Mouse (Mus musculus) Patski (cell line): ENCODE data around the gene Rgs5. TPM values are rescaled to one million over a fixed set of nuclear protein-coding genes. Genes with fewer than 3 reads are reported as not detected.
A peak's percentile ranks its signal among the peaks of the same experiment; 100 is the strongest.

ENCODE experiments used
- ATAC-seq: fragments of 100-300 bp; one replicate; pipeline ENCODE4 v1.8.0; 2021
- CTCF ChIA-PET: fragments of 350-600 bp; sonication (Branson Sonifier 250); formaldehyde crosslinking; loops from one replicate; lab custom pipeline; 2022; ENCODE audit warnings: inconsistent platforms; lab: Charles Lee
- POLR2A ChIA-PET: fragments of 350-600 bp; sonication (Branson Sonifier 250); formaldehyde crosslinking; loops from one replicate; lab custom pipeline; 2022; ENCODE audit warnings: antibody characterized with exemption, inconsistent platforms; lab: Charles Lee
- DNase-seq: peaks from one replicate; pipeline ENCODE4 v3.0.0-alpha.2; 2011; ENCODE audit warnings: low read depth, low spot score
- H3K27me3 ChIP-seq: fragments of 371-371 bp; one replicate; pipeline ENCODE4 v1.5.1; 2021
- CTCF ChIP-seq: fragments of 100-300 bp; IDR thresholded peaks from one replicate; pipeline ENCODE4 v1.5.1; 2021
- in situ Hi-C: fragments of 300-500 bp; cut with MboI; formaldehyde crosslinking; loops from 3 replicates; pipeline ENCODE4 v1.11.1; 2018; ENCODE audit warnings: low pct_unique_long_range_greater_than_20kb, mixed read lengths
- polyA plus RNA-seq: library from polyadenylated mRNA; unstranded; gene quantifications from one replicate; pipeline ENCODE4 v1.2.3, GENCODE M21; 2021

The Rgs5 gene
- polyA plus RNA-seq = 0.14 TPM

DNA sequence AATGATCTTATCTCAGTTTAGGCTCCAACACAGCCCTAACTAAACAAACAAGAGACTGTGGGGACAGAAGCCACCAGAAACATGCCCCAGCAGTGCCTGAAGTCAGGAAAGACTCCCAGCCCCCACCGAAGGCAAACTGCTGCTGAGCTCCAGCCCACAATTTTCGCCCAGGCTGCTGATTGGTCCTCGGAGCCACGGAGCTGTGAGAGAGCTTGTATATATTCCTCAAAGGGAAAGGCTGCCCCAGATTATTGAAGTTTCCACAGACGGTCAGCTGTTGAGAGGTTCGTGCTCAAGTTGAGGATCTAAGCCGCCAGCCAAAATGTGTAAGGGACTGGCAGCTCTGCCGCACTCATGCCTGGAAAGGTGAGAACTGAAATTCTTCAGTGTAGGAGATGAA is at the start of gene Rgs5:
Rgs5 (plus strand) TSS at position 246 of the 400 bp plus-strand sequence.
- no peak for DNase-seq
- ChIA-PET CTCF (interaction anchor here (1.3 to 2.2 kb wide), 2 partner anchors 9 to 10 kb away, joined by 4 to 5 read pairs; no protein-coding TSS in a partner anchor), POLR2A (no interaction called here)
- in situ Hi-C loops = no loop called here
- no peaks in the 10 kb centered on the region for H3K27me3 ChIP-seq
- TF ChIP-seq CTCF = no peak
- no peak for ATAC-seq

GRCm38 (mm10) chr1:169606164-169606563 is 49.1 kb upstream of the Rgs5 start:
- in situ Hi-C loops = no loop called here
- TF ChIP-seq CTCF = no peak
- DNase-seq = no peak
- POLR2A ChIA-PET = no interaction called here
- CTCF ChIA-PET = no interaction called here
- no peak for ATAC-seq
- H3K27me3 ChIP-seq = peaks cover 9% of the 10 kb centered on the region

GRCm38 (mm10) chr1:169629738-169630137 is 25.6 kb upstream of the Rgs5 start:
- ATAC-seq = no peak
- ChIA-PET CTCF (no interaction called here), POLR2A (no interaction called here)
- no peak for DNase-seq
- peaks cover 13% of the 10 kb centered on the region for H3K27me3 ChIP-seq
- no peak for TF ChIP-seq CTCF
- in situ Hi-C loops = no loop called here

- TF ChIP-seq CTCF = no peak
- DNase-seq = no peak
- ChIA-PET CTCF (no interaction called here), POLR2A (no interaction called here)
- peaks cover 4% of the 10 kb centered on the region for H3K27me3 ChIP-seq
- ATAC-seq = no peak
- in situ Hi-C loops = no loop called here
Observed at GRCm38 (mm10) chr1:169637251-169637750, 18.0 kb upstream of the Rgs5 start.

DNA sequence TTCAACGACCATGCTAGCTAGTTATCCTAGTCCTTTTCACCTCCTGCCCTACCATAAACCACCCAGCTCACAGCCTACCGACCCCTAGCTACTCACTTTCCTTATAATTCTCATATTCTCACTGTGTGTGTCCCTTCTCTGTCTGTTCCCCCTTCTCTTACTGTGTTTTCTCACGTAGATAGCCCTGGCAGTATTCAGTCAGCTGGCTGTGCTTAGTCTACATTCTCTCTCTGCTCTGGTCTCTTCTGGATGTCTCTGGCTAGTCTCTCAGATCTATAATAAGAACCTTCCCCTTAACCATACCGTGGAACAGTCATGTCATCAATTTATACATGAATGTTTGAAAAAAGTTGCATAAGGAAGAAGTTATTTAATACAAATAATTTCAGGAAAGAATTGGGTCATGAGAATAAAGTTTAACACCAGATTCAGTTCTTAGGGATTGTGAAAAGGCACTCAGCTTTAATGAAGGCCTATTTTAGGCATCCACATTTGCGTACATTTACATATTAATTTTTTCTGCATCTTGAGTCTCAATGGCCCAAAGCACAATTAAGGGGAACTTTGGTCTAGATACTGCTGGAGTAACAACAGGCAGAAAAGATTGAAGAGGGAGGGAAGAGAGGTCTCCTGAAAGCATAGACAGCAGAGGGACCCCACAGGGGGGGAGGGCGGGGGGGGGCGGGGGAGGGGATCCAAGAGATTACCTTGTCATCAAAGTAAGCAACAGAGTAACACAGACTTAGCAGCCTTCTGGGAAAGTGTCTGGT is 10.2 kb upstream of the Rgs5 start:
- DNase-seq (no peak), ATAC-seq (no peak)
- in situ Hi-C loops = no loop called here
- POLR2A ChIA-PET = no interaction called here
- peaks cover 4% of the 10 kb centered on the region for H3K27me3 ChIP-seq
- TF ChIP-seq CTCF = no peak
- CTCF ChIA-PET = no interaction called here

GRCm38 (mm10) chr1:169659479-169659878 is 4.2 kb downstream of the Rgs5 start:
- in situ Hi-C loops = no loop called here
- H3K27me3 ChIP-seq = no peaks in the 10 kb centered on the region
- ChIA-PET POLR2A (no interaction called here), CTCF (interaction anchor here (1.4 kb wide), 1 partner anchor 9 kb away, joined by 6 read pairs; no protein-coding TSS in a partner anchor)
- DNase-seq = no peak
- ATAC-seq = no peak
- no peak for TF ChIP-seq CTCF

DNA sequence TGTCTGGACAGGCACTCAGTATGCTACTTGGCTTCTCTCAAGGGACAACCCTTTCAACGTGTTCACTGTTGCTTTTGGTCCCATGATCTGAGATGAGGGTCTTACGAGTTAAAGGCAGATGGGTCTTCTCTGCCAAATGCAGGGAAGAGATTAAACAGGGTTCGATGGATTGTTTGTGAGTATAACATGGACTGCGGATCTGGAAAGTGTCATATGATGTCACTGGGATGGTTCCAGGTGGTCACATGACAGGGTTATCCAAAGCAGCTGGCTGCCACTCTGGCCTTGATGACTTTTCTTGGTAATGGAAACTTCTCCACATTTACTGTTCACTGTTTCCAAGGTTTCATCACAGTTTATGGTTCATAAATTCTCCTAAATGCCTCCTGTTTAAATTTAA is 12.0 kb downstream of the Rgs5 start:
- ChIA-PET CTCF (interaction anchor here (2.1 to 9.6 kb wide), 2 partner anchors 8 to 252 kb away, joined by 6 to 201 read pairs; no protein-coding TSS in a partner anchor), POLR2A (no interaction called here)
- TF ChIP-seq CTCF = no peak
- in situ Hi-C loops = loop anchor here (5.0 to 10.0 kb wide), 2 partner anchors 255 to 467 kb away; no protein-coding TSS in a partner anchor
- H3K27me3 ChIP-seq = no peaks in the 10 kb centered on the region
- DNase-seq (no peak), ATAC-seq (peak; percentile 31)

DNA sequence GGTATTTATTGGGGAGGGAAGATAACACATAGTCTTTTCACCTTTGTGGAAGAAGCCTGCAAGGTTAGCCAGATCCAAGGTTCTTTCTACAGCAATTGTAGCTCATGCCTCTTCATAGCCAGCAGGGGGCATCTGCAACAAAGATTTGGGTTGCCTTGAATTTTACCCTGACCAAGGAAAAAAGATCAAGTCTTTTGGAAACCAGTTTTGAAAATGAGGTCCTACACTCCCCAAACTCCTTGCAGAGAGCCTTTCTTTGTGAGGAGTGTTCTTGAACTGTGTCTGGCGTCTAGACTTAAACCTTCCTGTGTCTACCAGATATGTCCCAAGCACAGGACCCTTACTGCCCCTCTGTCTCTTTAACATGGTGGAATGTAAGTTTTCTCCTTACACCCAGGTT is 15.4 kb downstream of the Rgs5 start:
- ChIA-PET POLR2A (no interaction called here), CTCF (interaction anchor here (0.9 to 9.6 kb wide), 12 partner anchors 10 to 272 kb away, joined by 3 to 201 read pairs (median 4); no protein-coding TSS in a partner anchor)
- ATAC-seq = no peak
- peak; percentile 75 for TF ChIP-seq CTCF
- no peak for DNase-seq
- no peaks in the 10 kb centered on the region for H3K27me3 ChIP-seq
- in situ Hi-C loops = loop anchor here (5.0 kb wide), 1 partner anchor 138 kb away; the partner anchor contains the start of gene Nuf2

- no peaks in the 10 kb centered on the region for H3K27me3 ChIP-seq
- TF ChIP-seq CTCF = no peak
- peak; percentile 73 for DNase-seq
- POLR2A ChIA-PET = no interaction called here
- CTCF ChIA-PET = interaction anchor here (0.7 to 9.6 kb wide), 6 partner anchors 12 to 247 kb away, joined by 3 to 201 read pairs (median 4); no protein-coding TSS in a partner anchor
- ATAC-seq = peak; percentile 86
- in situ Hi-C loops = loop anchor here (5.0 kb wide), 1 partner anchor 140 kb away; the partner anchor contains the start of gene Nuf2
Observed at GRCm38 (mm10) chr1:169671801-169672200, 16.5 kb downstream of the Rgs5 start.

DNA sequence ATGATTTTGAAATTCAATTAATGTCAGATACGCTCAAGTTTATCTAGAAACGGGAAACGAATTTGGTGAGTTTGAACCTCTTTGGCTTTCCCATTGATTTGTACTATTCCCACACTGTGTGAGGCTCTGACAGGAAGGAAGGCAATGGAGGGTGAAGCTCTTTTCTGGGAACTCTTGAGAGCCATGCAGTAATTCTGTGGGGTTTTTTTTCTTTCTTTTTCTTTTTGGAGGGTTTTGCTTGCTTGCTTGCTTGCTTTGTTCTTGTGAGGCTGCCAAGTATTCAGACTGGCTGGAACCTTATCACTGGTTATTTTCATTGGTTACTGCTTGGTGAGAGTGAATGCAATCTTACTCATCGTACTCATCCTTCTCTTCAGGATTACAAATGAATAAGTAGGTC is 17.0 kb downstream of the Rgs5 start:
- no peaks in the 10 kb centered on the region for H3K27me3 ChIP-seq
- in situ Hi-C loops = loop anchor here (5.0 kb wide), 1 partner anchor 140 kb away; the partner anchor contains the start of gene Nuf2
- CTCF ChIA-PET = interaction anchor here (0.7 to 9.6 kb wide), 4 partner anchors 11 to 247 kb away, joined by 3 to 201 read pairs (median 4); no protein-coding TSS in a partner anchor
- ATAC-seq (peak; percentile 56), DNase-seq (no peak)
- no peak for TF ChIP-seq CTCF
- POLR2A ChIA-PET = no interaction called here

DNA sequence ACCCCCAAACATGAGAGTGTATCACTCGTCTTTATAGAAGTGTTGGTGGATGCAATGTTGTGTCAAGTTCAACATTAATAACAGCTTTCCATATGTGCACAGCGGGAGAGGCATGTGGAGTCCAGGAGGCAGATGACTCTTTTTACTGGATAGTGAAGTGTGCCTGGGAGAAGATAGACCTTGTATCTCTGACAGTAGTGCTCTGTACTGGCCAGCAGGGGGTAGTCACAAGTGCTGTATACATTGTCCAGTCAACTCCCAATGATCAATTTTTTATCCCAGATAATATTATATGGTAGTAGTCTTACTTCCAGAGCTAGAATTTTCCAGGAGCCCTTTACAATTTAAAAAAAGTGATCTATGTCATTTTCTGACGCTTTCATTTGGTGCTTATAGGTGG is 18.8 kb downstream of the Rgs5 start:
- TF ChIP-seq CTCF = peak; percentile 62
- in situ Hi-C loops = loop anchor here (5.0 kb wide), 1 partner anchor 142 kb away; the partner anchor contains the start of gene Nuf2
- no peak for DNase-seq
- ChIA-PET CTCF (interaction anchor here (0.6 to 1.9 kb wide), 11 partner anchors 13 to 245 kb away, joined by 3 to 15 read pairs (median 3); no protein-coding TSS in a partner anchor), POLR2A (no interaction called here)
- H3K27me3 ChIP-seq = no peaks in the 10 kb centered on the region
- no peak for ATAC-seq
